Mouse (Mus musculus) stomach, postnatal 0 days (tissue): ENCODE results near the gene Spata32.

ENCODE experiments used
- CTCF ChIP-seq: IDR thresholded peaks from 2 replicates; pipeline ENCODE4 v1.5.1; 2016; ENCODE audit warnings: antibody characterized with exemption, low read depth, mild to moderate bottlenecking, moderate library complexity
- EP300 ChIP-seq: optimal IDR thresholded peaks from 2 replicates; pipeline ENCODE3; 2016; ENCODE audit warnings: antibody characterized with exemption

DNA sequence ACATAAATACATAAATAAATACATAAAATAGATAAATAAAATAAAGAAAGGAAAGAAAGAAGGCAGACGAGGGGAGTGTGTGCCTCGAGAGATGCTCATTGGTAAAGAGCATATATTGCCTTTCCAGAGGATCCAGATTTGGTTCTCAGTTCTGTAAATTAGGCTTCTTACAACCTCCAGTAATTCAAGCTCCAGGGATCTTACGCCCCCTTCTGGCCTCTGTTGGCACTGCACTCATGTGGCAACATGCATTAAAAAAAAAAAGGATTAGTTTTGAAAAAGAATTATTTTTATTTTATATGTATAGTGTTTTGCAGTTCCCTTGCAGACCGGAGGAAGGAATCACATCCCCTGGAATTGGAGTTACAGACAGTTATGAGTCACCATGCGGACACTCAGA, 56.1 kb downstream of the Spata32 start:
- peak; percentile 62 for TF ChIP-seq CTCF
- no peak for TF ChIP-seq EP300
